Mouse (Mus musculus): ENCODE data around the gene Impdh2.

The Impdh2 gene

GRCm38 (mm10) chr9:108611488-108611887, 51.4 kb downstream of the Impdh2 start:
- DNase-seq: no peak

Measured in lung, postnatal 4 days (tissue).